Mouse (Mus musculus): ENCODE measurements around the gene Ubn1.

- TF ChIP-seq MAX (IDR thresholded peaks at IDR 0.05; ENCODE audit: low read depth) (no peak), POLR2AphosphoS2 (IDR thresholded peaks at IDR 0.05; ENCODE audit: insufficient read length, low read depth) (no peak), POLR2A (IDR thresholded peaks at IDR 0.05; ENCODE audit: insufficient read length, low read depth) (no peak), E2F4 (IDR thresholded peaks at IDR 0.05; ENCODE audit: insufficient read depth) (no peak), MYOG (IDR thresholded peaks at IDR 0.05; ENCODE audit: control insufficient read depth in 1 of 3, insufficient read depth in 1 of 3, insufficient read length in 2 of 3, low read depth in 2 of 3) (peak; percentile 81 to 99 (median 96)), TCF12 (IDR thresholded peaks at IDR 0.05; ENCODE audit: insufficient read depth, poor library complexity, severe bottlenecking) (peak; percentile 92), MYOD1 (IDR thresholded peaks at IDR 0.05; ENCODE audit: control insufficient read depth in 1 of 3, insufficient read length in 2 of 3, low read depth in 2 of 3) (peak; percentile 88 to 98 (median 97)), USF1 (IDR thresholded peaks at IDR 0.05; ENCODE audit: low read depth) (no peak), SRF (IDR thresholded peaks at IDR 0.05; ENCODE audit: control insufficient read depth, insufficient read length, low read depth) (no peak), CEBPB (IDR thresholded peaks at IDR 0.05; ENCODE audit: insufficient read depth, poor library complexity, severe bottlenecking) (no peak), TCF3 (IDR thresholded peaks at IDR 0.05; ENCODE audit: insufficient read length, low read depth) (peak; percentile 83)
Observed at GRCm38 (mm10) chr16:5113582-5113981, 63.7 kb downstream of the Ubn1 start.

Data from myocyte (in vitro differentiated cells).